ENCODE assay signal across 8 mouse cellular contexts in the genomic region with DNA sequence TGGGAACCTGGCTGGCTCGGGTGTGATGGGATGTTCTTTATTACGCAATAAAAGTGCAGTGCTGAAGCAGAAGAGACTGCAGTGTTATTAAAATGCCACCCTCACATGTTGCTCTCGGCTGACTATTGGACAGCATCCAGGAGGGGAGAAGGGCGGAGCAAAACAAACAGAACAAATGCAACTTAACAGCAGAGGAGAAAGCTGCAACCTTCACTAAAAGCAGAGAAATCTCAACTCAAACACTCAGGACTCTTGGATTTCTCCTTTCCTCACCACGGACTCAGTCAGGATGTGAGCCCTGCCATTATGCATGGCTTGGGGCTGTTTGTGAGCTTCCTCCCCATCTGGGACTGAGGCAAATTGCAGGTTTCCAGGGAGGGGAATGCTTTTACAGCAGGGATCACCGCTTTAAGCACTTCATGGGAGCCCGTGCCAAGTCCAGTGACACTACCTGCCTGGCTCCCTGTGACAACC.
A peak's percentile ranks its signal among the peaks of the same experiment; 100 is the strongest.
DNase-seq lines count a peak whose midpoint lies in the region; ATAC-seq lines count a peak whose summit lies in the region.

No protein-coding gene starts in this region.

- peak; percentile 15 for DNase-seq in gastrocnemius, adult 18-20 months (ENCODE audit: low spot score)
- DNase-seq in gastrocnemius, postnatal 25 days, result no peak
- peak; percentile 75 for DNase-seq in 416B (ENCODE audit: low read depth)
- DNase-seq in cerebellum, postnatal 10 days, result peak; percentile 39 to 46
- DNase-seq in heart, postnatal 36 days, result peak; percentile 7 to 28
- peak; percentile 10 to 18 for DNase-seq in layer of hippocampus, adult 8-10 months (ENCODE audit: low spot score in 2 of 2)
- no peak for DNase-seq in urinary bladder, postnatal 10 days (ENCODE audit: low spot score)

- no peak for ATAC-seq in activated CD4-positive, CD25-positive, alpha-beta regulatory T cell, adult 4 months

- intact Hi-C loops in heart, postnatal 36 days (cut with DNase I), result no loop called here

Comparison
In these comparisons a context has a peak if more than half of its experiments do, and no peak if none do; other contexts are left out.
1. DNase-seq: peak in gastrocnemius, adult 18-20 months (single experiment), 416B (single experiment), cerebellum, postnatal 10 days (2 of 2), heart, postnatal 36 days (2 of 2) and layer of hippocampus, adult 8-10 months (2 of 2); none in gastrocnemius, postnatal 25 days (single experiment) and urinary bladder, postnatal 10 days (single experiment).